Mouse (Mus musculus) frontal cortex, postnatal 14 days (tissue): Measurements from ENCODE around the gene Vps50.
A peak's percentile ranks its signal among the peaks of the same experiment; 100 is the strongest.
"Not testable (repeated sequence)": the region's sequence is repeated elsewhere in the genome, so short reads cannot be mapped to it uniquely, and the experiment has no call there.

Experiments
- DNase-seq, 2 experiments: peaks; one replicate each; pipeline ENCODE4 v3.0.0; 2022; ENCODE audit warnings: low spot score in 2 of 2

Gene Vps50

DNA sequence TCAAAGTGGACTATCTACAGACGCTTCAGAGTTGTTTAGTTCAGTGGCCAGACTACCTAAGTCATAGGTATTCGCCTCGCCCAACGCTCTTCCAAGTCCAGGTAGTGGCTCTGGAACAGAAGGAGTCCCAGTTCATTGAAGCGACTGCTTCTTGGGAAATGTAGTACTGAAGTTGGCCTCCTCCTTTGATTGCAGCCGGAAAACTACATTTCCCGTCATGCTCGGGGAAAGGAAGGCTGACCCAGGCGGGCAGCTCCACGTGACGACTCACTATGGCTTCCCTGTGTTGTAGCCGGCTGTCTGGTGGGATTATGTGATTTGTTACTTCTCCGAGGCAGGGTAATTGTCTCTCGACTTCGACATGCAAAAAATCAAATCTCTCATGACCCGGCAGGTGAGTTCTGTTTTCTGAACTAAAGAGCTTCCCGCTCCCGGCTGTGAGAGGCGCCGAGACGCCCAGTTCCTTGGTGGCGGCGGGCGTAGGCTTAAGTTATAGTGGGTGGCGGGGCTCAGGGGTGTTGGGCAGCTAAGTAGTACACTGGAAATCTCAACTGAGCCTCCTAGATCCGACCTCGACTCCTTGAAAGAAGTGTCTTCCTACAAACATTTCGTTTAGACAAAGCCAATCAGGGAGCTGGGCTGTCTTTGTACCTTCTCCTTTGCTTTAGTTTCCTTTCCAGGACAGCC, at the start of gene Vps50, which contains the start of gene Hepacam2:
Vps50 (plus strand) TSS at position 221 of the 687 bp plus-strand sequence.
Hepacam2 (minus strand) TSS at position 137 of the 687 bp plus-strand sequence.
- peak; percentile 84 to 85 for DNase-seq

DNA sequence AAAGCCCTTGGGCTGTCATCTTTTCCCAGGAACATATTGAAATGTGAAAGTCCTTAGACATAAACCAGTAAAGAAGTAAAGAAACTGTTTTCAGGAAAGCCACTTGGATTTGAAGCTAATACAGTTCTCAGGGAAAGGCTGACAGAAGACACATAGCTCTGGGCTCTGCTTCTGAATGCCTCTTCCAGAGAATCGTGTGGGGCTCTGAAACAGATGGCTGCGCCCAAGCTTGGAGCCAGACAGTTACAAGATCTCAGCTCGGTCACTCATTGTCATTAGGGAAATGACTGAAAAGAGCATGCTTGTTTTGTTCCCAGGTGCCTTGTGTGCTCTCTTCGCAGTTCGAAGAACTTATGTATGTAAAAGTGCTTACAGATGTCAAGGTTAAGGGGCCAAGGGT, 43.8 kb upstream of the Vps50 start:
- DNase-seq, result no peak

DNA sequence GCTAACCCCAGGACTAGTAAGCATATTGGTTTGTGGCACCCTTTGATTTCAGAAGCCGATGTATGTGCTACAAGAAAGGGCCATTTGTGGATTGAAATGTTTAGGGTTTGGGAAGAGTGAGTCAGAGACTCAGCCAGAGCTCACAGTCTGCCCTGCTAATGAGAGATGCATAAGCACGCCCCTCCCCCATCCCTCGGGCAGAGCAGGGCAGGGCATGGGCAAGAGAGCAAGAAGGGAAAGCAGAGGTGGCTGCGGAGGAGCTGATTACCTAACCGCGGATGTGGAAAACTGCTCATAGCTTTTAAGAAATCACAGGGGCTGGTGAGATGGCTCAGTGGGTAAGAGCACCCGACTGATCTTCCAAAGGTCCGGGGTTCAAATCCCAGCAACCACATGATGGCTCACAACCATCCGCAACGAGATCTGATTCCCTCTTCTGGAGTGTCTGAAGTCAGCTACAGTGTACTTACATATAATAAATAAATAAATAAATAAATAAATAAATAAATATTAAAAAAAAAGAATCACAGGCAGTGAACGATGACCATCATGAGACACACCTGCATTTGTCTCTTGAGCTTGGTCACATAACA, 42.1 kb upstream of the Vps50 start:
- no peak for DNase-seq

DNA sequence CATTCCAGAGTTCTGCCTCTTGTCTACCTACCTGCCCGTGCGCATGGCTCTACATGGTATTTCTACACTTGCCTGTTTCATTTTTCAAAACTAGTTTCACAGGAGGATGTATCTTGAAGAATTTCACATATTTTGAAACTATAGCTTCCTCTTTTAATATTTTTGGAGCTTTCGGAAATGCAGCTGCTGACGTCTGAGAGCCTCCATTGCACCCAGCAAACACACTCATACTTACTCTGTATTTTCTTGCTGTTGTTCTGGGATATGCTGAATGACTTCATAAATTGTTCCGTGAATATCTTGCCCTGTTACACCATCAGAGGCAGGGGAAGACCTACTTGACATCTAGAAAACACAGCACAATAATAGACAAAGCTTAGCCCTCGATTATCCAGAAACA, 35.2 kb upstream of the Vps50 start:
- no peak for DNase-seq

DNA sequence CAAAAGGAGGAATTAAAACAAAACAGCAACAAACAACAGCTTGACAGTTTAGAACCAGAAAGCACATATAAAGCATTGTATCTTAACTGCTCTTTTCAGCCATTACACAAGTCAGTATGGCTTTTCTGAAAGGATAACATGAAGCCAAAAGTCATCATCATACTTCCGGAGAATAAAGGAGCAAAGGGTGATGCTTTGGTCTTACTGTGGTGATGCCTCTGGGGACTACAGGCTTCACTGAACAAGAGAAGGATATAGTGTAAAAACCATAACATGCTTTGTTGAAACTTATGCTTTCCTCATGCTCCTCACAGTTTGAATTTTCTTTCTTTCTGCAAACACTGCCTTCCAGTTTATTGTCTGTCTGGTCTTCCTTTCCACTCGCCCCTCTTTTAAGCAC, 34.6 kb upstream of the Vps50 start:
- DNase-seq, result no peak

DNA sequence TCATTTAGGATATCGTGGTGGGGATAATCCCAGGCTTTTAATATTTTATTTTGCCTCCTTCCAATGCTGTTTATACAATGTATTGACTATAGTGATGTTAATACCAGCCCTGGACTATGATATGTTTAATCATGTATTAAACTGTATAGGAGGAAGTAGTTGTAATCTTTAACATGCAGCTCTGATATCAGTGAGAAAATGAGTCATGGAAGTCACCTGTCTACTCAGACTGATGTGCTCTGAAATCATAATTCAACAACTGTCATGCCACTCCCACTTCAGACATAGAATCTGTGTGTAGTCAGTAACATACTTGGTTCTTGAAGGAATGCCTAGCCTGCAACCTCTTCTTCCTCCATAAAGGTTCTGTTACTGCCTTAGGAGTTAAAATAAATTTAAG, 29.6 kb upstream of the Vps50 start:
- DNase-seq, result no peak

DNA sequence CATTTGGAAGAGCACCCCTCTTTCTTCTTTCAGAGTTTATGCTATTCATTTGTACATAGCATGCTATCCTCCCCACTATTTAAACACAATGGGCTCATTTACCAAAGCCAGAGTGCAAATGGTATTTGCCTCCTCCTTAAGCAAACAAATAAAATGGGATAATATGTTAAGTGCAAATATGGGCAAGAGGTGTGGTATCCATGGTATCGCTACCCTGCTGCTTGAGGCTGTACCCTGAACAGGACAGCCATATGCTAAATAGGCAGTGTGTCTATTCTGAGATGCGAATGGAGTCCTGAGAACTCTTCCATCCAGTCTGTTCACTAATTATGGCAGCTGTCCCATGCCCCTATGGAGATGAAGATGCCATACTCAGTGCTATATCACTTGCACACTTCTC, 27.5 kb upstream of the Vps50 start:
- no peak for DNase-seq

DNA sequence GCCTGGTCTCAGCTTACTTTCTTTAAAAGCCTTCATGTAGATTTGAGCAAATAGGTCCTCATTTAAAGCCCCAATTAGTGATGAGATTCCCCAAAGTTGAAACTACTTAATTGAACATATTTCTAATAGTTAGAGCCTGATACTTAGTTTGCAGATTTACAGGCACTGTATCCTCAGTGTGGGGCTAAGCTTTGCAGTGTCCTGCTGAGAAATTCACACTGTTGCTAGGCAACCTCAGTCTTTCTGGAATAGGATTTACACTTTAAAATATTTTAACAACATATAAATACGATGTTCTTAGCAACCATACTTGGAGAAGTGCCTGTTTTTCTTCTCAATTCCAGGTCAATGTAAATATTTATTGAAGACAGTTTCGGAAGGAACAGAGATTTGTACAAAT, 21.9 kb upstream of the Vps50 start:
- no peak for DNase-seq

DNA sequence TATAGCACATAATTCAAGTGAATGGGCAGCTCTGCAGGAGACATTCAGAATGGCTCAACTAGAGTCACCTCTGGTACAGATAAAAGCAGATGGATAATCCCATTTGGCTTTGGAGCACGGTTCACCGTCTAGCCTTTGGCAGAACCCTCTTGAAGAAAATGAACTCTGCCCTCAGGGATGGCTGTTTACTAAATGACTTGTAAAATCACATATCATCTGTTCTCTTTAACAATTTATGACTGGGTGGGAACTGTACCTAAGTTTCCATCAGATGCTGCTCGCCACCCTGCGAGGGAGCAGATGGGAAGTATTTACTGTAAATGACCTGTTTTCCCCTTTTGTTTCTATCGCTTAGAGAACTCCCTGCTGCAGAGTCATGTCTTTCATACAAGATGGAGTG, 18.3 kb upstream of the Vps50 start:
- DNase-seq, result no peak

DNA sequence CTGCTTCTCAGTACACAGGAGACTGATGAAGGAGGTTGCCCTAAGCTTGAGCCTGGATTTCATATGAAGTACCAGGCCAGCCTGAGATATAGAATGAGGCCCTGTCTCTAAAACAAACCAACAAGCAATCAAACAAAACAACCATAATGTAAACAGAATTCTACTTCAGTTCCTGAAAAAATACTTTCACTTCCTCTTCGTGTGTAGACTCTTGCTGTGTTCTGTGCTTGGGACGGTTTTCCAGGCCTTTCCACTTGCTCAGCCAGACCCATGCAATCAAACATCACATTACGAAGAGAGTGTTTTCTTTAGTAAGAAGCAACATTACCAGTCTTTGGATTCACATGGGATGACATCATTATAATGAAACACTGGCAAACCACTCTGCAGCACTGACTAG, 16.5 kb upstream of the Vps50 start:
- no peak for DNase-seq

DNA sequence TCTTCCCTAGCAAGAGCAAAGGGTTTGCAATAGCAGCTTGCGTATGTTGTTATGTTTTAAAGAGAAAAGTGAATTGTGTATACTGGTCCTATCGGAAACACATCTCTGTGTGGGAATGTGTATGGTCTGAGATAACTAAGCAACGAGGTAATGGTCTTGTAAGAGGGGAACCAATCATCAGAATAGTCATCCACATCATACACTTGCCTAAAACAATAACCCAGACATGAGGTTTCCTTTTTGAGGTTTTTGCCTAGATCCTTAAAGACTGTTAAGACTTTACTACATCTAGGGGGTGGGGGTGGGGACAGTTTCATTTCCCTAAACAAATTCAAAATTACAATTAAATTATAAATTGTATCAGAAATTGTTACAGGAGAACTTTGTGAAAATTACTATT, 13.0 kb upstream of the Vps50 start:
- no peak for DNase-seq

DNA sequence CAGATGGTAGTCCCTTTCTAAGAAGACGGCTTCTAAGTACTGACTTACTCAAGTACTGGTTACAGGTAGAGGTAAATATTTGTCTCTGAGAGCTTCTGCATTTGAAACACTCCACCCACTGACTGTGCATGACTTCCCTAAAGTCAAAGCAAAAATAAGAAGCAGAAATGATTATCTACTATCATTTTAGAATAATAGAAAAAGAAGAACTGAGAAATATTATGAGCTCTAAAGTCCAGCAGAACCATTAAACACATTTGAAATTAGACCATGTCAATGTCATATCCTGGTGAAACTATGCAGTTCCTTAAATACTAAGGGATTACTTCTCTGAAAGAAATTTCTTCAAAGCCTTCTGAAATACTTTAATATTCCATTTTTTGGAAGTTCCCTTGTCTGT, 10.8 kb upstream of the Vps50 start:
- DNase-seq, result no peak

DNA sequence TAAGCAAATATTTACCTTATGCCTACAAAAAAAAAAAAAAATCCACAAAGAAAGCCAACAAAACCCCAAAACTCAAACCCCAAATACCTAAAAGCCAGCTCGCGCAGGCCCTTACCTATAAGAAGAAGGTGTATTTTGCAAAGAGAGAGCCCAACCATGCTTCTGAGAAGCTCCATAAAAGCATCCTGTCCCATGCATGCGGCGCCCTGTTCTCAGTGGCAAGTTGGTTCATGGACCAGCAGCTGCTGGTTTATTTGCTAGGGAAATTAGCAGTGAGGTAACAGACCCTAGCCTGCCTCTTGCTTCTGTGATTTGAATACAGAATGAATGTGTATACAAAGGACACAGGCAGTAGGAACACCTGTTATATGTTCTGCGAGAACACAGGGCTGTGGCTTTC, 3.9 kb upstream of the Vps50 start:
- DNase-seq, result no peak

DNA sequence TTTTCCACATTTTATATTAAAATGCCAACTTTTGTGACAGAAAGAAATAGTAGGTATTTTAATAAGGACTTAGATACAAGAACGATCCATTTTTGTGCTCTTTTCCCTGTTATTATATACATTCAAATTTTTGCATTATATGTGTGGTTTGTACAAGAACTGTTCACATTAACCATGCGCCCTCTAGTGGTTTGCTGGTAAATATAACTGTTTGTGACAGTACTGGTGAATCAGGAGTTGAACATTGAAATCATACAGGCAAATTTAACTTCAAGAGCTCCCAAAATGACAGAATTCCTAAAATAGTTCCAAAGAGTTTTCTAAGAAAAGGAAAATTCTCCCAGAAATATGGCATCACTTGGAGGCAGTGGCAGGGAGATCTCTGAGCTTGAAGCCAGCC, 2.0 kb upstream of the Vps50 start:
- no peak for DNase-seq

DNA sequence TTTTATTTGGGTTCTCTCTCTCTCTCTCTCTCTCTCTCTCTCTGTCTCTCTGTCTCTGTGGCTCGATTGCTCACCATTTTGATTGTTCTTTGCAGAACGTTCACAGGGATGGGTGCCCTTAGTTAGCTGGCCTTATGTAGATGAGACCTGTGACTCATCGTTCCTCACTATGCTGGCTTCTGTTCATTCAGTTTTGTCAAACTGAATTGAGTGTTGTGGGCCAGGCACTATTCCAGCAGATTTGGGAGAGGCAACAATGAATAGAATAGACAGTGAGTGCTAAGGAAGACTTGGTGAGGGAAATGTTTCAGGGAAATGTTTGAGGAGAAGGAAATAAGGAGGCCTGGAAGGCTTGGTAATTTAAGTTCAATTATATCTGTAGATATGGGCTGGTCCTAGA, 2.1 kb downstream of the Vps50 start:
- no peak for DNase-seq

DNA sequence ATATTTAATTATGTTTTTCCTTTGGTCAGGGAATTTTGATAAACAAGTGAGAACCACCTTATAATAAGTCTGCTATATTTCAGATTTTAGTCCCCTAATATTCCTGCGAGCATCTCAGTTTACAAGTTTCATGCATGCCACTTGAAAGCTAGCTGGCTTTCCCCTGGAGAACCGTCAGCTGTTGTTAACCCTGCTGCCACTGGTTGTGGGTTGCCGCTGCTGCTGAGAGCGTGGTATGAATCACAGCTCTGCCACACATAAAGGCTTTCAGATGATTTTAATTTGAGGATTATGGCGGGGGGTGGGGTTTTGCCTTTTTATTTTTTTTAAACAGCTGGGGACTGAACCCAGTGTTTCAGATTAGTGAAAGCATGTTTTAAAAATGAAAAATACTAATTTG, 7.1 kb downstream of the Vps50 start:
- DNase-seq, result no peak

DNA sequence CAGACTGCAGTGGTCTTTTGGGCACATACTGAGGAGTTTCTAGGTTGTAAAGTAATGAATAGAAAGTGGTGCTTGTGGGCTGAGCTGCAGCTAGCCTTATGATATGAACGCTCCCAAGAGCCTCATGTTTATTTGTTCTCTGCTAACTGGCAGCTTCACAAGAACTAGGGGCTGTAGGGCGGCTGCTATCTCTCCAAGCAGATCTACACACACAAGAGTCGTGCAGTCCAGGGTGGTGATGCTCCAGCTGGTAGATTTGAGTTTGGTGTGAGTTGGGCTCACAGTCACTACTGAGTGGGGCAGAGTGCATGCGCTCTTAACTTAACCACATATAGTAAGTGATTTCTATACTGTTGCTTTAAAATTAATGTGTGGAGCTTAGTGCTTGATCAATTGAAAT, 8.9 kb downstream of the Vps50 start:
- DNase-seq, result no peak

DNA sequence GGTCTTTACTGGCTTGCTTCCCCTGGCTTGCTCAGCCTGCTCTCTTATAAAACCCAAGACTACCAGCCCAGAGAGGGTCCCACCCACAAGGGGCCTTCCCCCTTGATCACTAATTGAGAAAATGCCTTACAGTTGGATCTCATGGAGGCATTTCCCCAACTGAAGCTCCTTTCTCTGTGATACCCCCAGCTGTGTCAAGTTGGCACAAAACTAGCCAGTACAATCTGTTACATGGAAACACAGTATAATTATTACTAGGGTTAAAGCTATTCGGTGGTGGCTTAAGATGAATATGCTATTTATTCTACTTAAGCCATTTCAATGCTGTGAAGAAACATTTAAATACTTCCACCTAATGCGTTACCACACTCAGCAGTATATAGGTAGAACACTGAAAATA, 10.0 kb downstream of the Vps50 start:
- not testable (repeated sequence) for DNase-seq

DNA sequence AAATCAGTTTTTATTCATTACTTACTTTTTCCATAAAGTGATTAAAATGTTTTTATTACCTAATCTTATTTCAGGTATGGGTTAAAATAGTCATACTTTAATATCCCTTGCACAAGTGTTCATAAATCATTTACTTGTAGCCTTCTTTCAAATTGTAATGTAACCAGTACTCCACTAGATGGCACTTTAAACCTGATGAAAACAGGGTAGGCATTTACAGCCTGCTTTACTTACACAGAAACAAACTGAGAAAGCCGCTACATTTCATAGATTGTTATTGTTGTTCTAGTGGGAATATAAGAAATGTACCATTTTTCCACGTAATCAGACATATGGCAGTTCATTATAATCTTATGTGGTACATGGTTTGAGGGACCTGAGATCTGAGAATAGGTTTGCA, 11.6 kb downstream of the Vps50 start:
- no peak for DNase-seq

DNA sequence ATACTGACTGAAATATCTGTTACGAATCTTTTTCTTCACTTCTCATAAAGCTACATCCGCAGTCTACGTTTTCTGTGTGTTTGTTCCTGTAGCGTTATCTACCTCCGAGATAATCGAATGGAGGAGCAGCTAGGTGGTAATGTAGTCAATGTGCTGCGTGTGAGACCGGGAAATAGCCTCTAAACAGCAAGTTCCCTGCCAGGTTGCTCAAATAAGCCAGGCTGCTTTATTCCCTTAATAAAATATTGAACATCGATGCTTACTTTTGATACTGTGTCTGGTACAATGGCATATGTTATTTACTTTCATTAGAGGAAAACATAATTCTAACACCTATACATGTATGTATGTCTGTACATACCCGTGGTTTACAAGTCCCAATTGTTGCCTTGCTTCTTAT, 12.9 kb downstream of the Vps50 start:
- DNase-seq, result no peak

DNA sequence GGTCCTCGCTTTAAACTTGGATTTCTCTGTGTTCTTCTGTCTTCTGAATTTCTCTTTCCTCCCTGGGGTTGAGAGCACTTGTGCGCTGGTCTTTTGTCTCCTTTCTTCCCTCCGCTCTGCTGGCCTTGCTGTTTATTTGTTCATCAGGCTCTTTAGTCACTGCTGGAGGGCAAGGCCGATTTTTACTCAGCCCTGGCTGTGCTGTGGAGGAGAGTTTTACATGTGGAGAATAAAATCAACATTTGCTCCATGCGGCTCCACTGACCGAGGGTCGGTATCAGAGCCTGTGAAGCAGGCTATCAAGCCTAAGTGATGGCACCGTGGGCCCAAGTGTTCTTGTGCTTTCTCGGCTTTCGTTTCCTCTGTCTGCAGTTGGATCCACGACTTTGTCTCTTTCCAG, 13.4 kb downstream of the Vps50 start:
- no peak for DNase-seq

DNA sequence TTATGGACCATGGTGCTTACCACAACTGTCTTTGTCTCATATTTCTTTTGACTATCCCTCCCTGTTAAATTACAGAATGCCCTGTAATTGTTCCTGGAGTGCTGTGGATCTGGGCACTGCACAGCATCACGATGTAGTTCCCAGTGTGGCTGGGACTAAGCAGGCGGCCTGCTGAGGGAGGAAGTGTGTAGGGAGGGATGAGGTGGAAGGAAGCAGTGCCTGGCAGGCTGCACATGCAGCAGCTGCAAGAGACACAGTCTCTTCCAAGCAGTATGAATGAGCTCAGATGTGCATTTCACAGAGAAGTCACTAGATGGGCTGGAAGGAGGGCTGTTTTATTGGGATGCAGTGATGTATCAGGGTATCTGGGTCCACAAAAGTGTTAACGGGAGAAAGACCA, 14.4 kb downstream of the Vps50 start:
- peak in 1 of 2 experiments; percentile 20 for DNase-seq

DNA sequence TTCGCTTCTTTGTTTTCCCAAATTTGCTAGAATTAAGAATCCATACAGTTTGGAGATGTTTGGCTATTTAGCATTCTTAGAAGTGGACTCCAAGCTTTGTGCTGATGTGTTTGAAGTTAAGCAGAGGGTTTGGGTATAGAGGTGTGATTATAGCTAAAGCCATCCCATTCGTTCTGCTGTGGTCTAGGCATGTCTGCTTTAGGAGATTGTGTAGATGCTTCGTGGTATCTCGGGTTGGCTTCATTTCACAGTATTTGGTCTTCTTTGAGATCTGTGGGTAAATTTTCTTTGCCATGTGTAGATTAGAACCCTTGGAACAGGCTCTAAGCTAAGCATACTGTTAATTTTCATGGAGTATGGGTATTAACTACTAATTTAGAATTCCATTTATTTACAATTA, 30.0 kb downstream of the Vps50 start:
- DNase-seq, result no peak

DNA sequence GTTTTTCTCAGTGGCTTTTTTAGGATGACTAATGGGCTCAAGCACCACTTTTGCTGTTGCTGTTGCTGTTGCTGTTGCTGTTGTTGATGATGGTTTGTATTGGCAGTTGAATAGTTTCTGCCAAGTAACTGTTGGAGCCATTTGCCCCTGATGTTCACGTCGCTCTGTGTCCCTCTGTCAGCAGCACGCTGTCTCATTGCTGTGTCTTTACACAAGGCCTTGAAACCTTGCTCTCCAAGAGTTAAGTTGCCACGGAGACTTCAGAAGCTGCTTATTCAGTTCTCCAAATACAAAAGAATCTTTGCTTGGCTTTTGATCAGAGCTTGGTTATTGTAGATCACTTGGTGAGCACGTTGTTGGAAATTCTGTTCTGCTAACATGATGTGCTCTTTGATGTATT, 33.3 kb downstream of the Vps50 start:
- DNase-seq, result no peak
